Mouse (Mus musculus) adrenal gland, postnatal 4 days (tissue): ENCODE results near the gene Cdca5. TPM values are rescaled to one million over a fixed set of nuclear protein-coding genes. Genes with fewer than 3 reads are reported as not detected.

Experiments
- DNase-seq, 2 experiments: peaks; one replicate each; pipeline ENCODE4 v3.0.0; 2021 to 2022; ENCODE audit warnings: low spot score in 2 of 2, mixed read lengths in 2 of 2
- microRNA-seq: library from miRNA; unstranded; fragments of <30 nt; microRNA quantifications from one replicate; pipeline ENCODE4 v1.2.0, GENCODE M21; 2021
- total RNA-seq, 2 experiments: library from RNA; stranded (reverse); gene quantifications; 2 replicates each; pipeline ENCODE4 v1.2.3; 2021

Gene Cdca5
- total RNA-seq, 2 experiments from 2014 or later: 12.4 to 13.7 TPM

- DNase-seq: no peak
Observed at GRCm38 (mm10) chr19:6139701-6140100, 54.9 kb downstream of the Cdca5 start.

GRCm38 (mm10) chr19:6140374-6140677, 55.5 kb downstream of the Cdca5 start:
- peak in 1 of 2 experiments; percentile 28 for DNase-seq

- DNase-seq: peak; percentile 74 to 87
Observed at GRCm38 (mm10) chr19:6140678-6141393, 56.1 kb downstream of the Cdca5 start, which contains the start of gene Batf2. Batf2 (plus strand) TSS chr19:6140983.

- DNase-seq: peak; percentile 52 to 59
Observed at GRCm38 (mm10) chr19:6141394-6141749, 56.6 kb downstream of the Cdca5 start, which contains the start of gene Arl2. Arl2 (minus strand) TSS chr19:6141548.

Small RNAs within 50 kb of the gene (microRNA-seq; reads per million reads assigned to microRNA genes)
- gene Mir6988: 2.4 reads per million

Other genes starting within 250 kb of the Cdca5 start
- 10 to 100 TPM; 42.4 to 45.9 TPM for gene Frmd8, start 209.7 kb upstream of the Cdca5 start, total RNA-seq
- gene Slc25a45, start 207.2 kb upstream of the Cdca5 start, total RNA-seq: 10 to 100 TPM; 25.9 to 26.3 TPM
- 1 to 10 TPM; 3.1 TPM for gene Tigd3, start 190.8 kb upstream of the Cdca5 start, total RNA-seq
- gene Dpf2, start 172.0 kb upstream of the Cdca5 start, total RNA-seq: 100 to 1,000 TPM; 158 to 169 TPM
- 10 to 100 TPM; 11.4 TPM for gene Cdc42ep2, start 160.2 kb upstream of the Cdca5 start, total RNA-seq
- 10 to 100 TPM; 35.0 to 37.9 TPM for gene Pola2, start 120.8 kb upstream of the Cdca5 start, total RNA-seq
- gene Slc22a20, start 98.8 kb upstream of the Cdca5 start, total RNA-seq: not detected
- gene Capn1, start 69.1 kb upstream of the Cdca5 start, total RNA-seq: 10 to 100 TPM; 28.5 to 43.9 TPM
- gene Syvn1, start 38.4 kb upstream of the Cdca5 start, total RNA-seq: 10 to 100 TPM; 45.8 to 48.1 TPM
- gene Mrpl49, start 27.2 kb upstream of the Cdca5 start, total RNA-seq: 10 to 100 TPM; 55.6 to 63.5 TPM
- 1,000 to 10,000 TPM; 1,446 to 1,549 TPM for gene Fau, start 27.1 kb upstream of the Cdca5 start, total RNA-seq
- gene Znhit2, start 23.8 kb upstream of the Cdca5 start, total RNA-seq: 10 to 100 TPM; 28.0 to 31.0 TPM
- gene Tm7sf2, start 16.6 kb upstream of the Cdca5 start, total RNA-seq: 10 to 100 TPM; 17.0 to 25.1 TPM
- gene Vps51, start 7.8 kb upstream of the Cdca5 start, total RNA-seq: 10 to 100 TPM; 80.2 to 83.4 TPM
- gene Tmem262, start 5.0 kb upstream of the Cdca5 start, total RNA-seq: not detected
- gene Gm28374, start 2.7 kb upstream of the Cdca5 start, total RNA-seq: under 1 TPM in 1 of 2 experiments, not detected in 1; 0.95 TPM
- 10 to 100 TPM; 49.6 to 52.9 TPM for gene Zfpl1, start within 50 bp of the Cdca5 start, total RNA-seq
- gene AC131692.1, start 9.4 kb downstream of the Cdca5 start, total RNA-seq: under 1 TPM; 0.62 to 0.98 TPM
- 1 to 10 TPM in 1 of 2 experiments, under 1 TPM in 1; 0.73 to 1.1 TPM for gene Naaladl1, start 20.8 kb downstream of the Cdca5 start, total RNA-seq
- 10 to 100 TPM; 18.6 TPM for gene Sac3d1, start 33.7 kb downstream of the Cdca5 start, total RNA-seq
- 10 to 100 TPM; 27.1 to 27.7 TPM for gene Snx15, start 43.3 kb downstream of the Cdca5 start, total RNA-seq
- gene Batf2, start 56.0 kb downstream of the Cdca5 start, total RNA-seq: 1 to 10 TPM in 1 of 2 experiments, under 1 TPM in 1; 0.81 to 2.0 TPM
- gene Arl2, start 56.6 kb downstream of the Cdca5 start, total RNA-seq: 10 to 100 TPM; 64.2 to 65.1 TPM
- gene Majin, start 99.4 kb downstream of the Cdca5 start, total RNA-seq: 1 to 10 TPM; 2.1 to 3.5 TPM
- gene Gpha2, start 141.4 kb downstream of the Cdca5 start, total RNA-seq: 10 to 100 TPM; 40.5 to 50.4 TPM
- 10 to 100 TPM; 68.4 to 71.2 TPM for gene Ppp2r5b, start 150.9 kb downstream of the Cdca5 start, total RNA-seq
- gene Atg2a, start 156.7 kb downstream of the Cdca5 start, total RNA-seq: 10 to 100 TPM; 40.0 to 41.1 TPM
- gene Ehd1, start 191.7 kb downstream of the Cdca5 start, total RNA-seq: 10 to 100 TPM; 88.2 to 90.2 TPM
- 10 to 100 TPM; 18.4 to 20.6 TPM for gene Cdc42bpg, start 221.5 kb downstream of the Cdca5 start, total RNA-seq
- 10 to 100 TPM; 44.3 to 47.5 TPM for gene Men1, start 250.0 kb downstream of the Cdca5 start, total RNA-seq